Mouse (Mus musculus): ENCODE data around the gene Hivep1.

Hivep1 gene

DNA sequence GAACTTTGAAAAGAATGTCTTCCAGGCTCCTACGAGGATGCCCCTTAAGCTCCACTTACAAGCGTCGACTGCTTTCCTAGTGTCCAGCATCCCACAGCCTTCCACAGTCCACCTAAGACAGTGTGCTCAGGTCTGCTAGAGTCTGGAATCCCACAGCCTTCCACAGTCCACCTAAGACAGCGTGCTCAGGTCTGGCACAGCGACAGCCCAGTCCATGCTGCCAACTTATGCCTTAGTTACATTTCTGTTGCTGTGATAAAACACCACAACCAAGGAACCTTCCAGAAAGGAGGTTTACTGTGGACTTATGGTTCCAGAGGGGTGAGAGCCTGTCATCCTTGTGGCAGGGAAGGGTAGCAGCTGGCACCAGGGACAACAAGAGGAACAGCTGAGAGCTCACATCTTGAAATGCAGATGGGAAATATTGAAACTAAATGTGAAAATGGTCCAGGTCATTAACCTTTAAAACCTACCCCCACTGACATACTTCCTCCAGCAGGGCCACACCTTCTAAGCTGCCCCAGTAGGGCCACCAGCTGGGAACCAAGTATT lies 25.0 kb downstream of the Hivep1 start:
- DNase-seq (ENCODE audit: low read depth) = no peak

- no peak for DNase-seq (ENCODE audit: low read depth)
Measured at GRCm38 (mm10) chr13:42077629-42078028, 25.8 kb downstream of the Hivep1 start.

DNA sequence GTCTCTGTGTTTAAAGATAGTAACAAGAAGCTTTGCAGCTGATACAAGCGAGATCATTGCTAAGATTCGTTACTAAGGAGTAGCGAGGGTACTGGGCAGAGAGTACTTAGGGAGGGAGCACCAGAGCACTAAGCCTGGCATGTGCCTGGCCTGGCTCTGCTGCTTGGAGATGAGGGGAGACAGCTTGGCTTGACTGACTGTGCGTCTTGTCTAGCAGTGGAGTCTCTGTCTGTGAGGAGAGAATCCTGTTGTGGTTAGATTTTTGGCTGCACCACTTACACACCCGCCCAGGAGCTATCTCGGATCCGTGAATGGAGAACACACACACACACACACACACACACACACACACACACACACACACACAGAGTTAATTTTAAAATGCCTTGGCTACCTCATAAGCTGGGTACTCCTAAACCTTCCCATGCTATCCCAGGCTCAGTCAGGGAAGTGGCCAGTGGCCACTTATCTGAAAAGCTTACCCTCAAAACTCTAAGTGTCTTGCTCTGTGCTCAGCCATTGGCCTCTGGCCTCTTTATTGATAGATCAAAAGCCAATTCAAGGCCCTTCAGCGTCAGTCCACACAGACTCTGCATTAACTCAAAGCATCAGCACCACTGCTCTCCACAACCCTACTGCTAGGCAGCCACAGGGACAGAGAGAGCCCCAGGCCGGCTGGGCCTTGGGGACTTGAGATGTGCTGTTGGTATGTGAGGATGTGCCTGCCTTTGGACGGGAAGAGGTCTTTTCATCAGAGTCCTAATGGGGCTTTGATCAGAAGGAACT lies 28.5 kb downstream of the Hivep1 start:
- DNase-seq (ENCODE audit: low read depth) = no peak

DNA sequence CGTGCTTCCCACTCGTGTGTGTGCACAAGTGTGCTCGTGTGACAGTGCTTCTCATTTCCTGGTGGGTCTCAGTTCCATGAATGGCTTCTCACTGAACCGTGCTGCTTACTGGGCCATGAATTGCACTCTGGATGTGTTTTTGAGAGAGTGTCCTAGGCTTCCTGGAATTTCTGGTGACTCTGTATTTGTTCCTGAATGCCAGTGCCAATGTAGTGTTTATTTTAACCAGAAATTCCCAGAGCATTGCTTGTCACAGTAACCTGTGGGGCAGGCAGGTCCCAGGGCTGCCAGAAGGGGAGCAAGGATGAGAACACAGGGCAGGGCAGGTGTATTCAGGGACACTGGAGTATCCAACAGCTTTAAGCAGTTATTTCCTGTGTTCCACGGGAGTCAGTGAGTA lies 36.5 kb downstream of the Hivep1 start:
- no peak for DNase-seq (ENCODE audit: low read depth)

DNA sequence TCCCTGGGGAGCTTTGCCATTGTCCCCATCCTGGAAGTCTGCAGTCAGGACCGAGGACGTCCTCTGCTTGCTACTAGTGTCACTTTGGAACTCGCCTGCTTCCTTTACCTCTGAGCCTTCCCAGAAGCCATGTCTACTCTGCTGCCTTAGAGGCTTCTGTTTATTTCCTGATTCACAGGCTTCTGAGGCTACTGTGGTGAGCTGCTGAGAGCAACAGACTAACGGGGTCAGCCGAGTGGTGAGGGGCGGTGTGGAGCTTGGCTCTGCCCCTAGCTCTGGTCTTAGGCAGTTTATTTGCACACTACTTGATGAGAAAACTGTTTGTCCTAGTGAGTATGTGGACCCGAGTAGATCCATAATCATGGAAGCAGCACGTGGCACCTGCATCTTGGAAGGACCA lies 37.2 kb downstream of the Hivep1 start:
- no peak for DNase-seq (ENCODE audit: low read depth)

- no peak for DNase-seq (ENCODE audit: low read depth)
Measured at GRCm38 (mm10) chr13:42090751-42091150, 38.9 kb downstream of the Hivep1 start.

GRCm38 (mm10) chr13:42092392-42093139 lies 40.7 kb downstream of the Hivep1 start:
- no peak for DNase-seq (ENCODE audit: low read depth)

DNA sequence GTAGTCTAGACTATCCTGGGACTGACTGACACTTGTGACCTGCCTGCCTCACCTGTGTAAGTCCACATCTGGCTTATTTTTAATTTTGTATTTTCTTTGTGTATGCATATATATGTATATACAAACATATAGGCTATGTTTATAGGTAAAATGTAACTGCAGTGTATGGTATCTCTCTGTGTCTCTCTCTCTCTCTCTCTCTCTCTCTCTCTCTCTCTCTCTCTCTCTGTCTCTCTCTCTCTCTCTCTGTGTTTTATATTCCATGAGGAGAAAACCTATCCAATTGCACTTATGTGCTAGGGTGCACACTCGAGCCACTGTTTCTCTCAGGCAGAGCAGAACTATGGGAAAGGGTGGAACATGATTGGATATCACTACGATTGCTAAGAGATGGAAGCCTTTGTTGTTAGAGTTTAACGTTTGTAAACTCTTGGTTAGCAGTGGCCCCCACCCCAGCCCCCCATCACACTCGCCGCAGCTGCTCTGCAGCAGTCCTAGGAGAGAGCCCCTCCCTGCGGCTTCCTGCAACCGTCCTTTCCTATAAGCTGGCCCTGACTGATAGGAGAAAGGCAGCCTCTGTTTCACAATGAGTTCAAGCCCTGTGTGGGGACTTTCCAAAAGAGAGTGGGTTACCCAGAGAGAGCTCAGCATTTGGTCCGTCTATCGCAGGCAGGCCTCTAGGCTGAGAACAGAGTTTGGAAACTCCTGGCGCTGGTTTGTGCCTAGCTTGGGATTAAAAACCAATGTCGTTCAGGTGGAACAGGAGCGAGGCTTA lies 41.6 kb downstream of the Hivep1 start:
- DNase-seq (ENCODE audit: low read depth) = peak; percentile 65

GRCm38 (mm10) chr13:42095826-42096515 lies 44.1 kb downstream of the Hivep1 start:
- peak; percentile 60 for DNase-seq (ENCODE audit: low read depth)

DNA sequence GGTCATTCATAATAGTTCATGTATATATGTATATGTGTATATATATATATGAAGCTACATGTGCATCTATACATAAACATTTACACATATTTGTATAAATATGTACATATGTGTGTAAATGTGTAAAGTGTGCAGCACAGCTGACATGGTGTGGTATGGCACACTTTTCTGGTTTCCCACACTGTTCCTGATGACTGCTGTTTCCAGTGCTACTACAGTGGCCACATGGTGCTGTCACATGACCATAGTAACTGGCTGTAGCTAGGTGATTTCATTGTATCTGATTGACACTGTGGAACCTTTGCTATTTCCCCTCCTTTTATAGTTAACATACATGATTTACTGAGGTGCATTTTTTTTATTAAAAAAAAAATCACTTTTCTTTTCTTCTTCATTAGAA lies 45.3 kb downstream of the Hivep1 start:
- DNase-seq (ENCODE audit: low read depth) = no peak

DNA sequence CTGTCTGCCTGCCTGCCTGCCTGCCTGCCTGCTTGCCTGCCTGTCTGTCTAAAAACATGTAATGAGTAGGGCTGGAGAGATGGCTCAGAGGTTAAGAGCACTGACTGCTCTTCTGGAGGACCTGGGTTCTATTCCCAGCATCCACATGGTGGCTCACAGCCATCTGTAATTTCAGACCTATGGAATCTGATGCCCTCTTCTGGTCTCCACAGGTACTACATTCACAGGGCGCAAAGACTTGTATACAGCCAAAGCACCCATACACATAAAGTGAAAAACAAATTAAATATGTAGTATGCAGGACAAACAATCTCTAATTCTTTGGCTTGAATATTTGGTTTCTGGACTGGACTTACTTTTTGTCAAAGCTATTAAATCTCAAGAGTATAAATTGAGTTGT lies 46.7 kb downstream of the Hivep1 start:
- DNase-seq (ENCODE audit: low read depth) = no peak

DNA sequence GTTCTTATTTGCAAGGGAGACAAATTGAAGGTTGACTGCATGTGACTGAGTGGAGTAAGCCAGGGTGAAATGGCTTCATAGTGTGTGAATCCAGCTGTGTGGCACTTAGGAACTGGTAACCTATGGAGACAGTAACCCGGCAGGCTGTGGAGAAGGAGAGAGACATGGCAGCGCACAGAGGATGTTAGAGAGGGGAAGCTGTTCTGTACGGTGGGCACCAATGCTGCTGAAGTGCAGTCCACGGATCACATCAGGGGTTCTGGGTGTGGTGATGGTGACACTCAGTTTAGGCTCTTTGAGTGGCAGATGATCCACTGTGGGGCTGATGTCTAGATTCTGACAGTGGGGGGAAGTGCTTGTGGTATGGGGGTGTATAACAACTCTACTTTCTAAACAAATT lies 47.7 kb downstream of the Hivep1 start:
- no peak for DNase-seq (ENCODE audit: low read depth)

- peak; percentile 62 for DNase-seq (ENCODE audit: low read depth)
Measured at GRCm38 (mm10) chr13:42101440-42102190, 49.8 kb downstream of the Hivep1 start.

DNA sequence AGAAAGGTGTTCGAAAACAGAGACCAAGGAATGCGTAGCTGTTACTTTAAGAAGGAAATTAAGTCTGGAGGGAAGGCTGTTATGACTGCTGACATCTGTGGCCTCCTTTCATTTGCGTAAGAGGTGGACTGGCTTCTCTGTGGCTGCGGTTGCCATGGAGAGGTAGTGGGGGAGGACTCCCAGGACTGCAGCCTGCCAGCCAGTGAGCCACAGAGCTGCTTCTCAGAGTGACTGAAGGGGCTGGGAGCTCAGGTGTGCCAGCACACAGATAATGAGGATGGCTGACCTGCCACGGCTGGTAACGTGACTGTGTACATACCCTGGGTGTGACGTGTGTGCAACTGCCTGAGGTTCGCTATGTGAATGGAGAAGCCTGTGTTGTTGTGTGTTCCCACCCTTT lies 51.2 kb downstream of the Hivep1 start:
- peak; percentile 90 for DNase-seq (ENCODE audit: low read depth)

GRCm38 (mm10) chr13:42103486-42104166 lies 51.8 kb downstream of the Hivep1 start:
- peak; percentile 76 for DNase-seq (ENCODE audit: low read depth)

- no peak for DNase-seq (ENCODE audit: low read depth)
Measured at GRCm38 (mm10) chr13:42104371-42104770, 52.5 kb downstream of the Hivep1 start.

DNA sequence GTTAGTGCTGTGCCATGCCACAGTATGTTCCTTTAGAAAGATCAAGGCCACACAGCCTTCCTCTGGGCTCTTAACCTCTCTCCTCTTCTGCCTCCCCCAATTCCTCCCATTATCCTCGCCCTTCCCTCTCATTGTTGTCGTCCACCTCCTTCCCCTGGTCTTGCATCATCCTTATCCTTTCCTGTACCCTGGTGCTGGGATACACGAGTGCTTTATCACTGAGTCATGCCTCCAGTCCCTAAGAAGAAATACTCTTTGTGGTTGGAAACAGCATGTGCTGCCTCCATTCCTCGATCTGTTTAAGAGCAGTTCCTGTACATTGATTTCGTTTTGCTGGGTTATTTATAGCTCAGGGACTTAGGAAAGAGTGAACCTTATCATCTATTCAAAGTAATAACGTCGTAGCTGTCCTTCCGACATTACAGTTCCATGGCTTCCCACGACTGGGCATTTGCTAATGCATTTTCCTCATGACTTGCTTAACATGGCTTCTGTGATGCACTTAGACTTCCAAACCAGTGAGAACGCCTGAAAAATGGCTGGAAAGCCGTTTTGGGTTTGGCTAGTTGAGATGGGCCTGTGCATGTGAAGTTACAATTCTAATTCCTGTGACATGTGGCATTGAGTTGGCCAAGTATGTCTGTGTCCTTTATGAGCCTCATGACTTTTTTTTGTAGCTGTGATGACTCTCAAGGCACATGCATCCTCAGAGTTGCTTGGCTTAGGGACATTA lies 56.8 kb downstream of the Hivep1 start:
- peak; percentile 57 for DNase-seq (ENCODE audit: low read depth)

DNA sequence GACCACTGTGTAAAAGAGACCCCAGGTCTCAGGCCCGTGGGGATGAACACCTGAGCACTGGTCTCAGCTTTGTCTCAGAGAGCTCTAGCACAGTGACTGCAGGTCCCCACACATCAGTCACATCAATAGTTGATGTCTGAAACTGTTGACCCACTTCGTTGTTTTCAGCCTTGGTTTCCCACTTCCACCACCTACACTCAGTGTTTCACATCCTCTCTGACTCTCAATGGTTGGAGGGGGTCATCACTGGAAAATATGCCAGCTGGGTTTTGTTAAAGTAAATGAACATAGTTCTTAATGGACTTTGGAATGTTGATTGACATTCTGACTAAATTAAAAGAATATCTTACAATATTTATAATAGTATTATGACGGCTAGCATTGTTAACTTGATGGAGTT lies 58.6 kb downstream of the Hivep1 start:
- no peak for DNase-seq (ENCODE audit: low read depth)

DNA sequence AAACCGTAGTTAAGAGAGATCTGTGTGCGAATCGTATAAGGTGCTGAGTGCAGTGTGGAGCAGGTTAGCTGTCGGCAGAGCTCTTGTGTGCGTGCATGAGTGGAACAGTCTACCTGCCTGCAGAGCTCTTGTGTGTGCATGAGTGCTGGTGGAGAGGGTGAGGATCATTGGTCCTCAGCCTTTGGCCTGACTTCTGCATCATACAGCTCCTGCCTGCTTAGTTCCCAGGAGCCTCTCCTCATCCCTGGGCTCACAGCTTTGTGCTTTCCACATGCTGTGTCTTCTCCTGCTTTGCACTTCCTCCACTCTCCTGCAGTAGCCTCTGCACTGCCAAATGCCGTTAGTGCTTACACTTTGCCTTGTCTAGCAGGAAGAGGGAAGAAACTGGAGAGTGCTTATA lies 60.2 kb downstream of the Hivep1 start:
- DNase-seq (ENCODE audit: low read depth) = no peak

DNA sequence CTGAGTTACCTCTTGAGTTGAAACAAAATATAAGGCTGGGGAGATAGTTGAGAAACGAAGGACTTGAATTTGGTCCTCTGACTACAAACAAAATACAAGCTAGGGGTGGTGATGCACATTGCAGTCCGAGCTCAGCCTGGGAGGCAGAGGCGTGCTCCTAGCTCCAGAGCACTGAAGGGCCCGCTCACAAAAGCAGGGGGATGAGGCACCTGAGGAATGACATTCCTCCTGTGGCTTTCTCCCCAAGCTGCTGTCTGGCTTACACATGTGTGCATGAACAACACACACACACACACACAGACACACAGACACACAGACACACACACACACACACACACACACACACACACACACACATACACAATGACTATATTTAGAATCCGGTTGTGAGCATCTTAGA lies 60.9 kb downstream of the Hivep1 start:
- DNase-seq (ENCODE audit: low read depth) = no peak
